Mouse (Mus musculus) heart, embryonic 16.5 days (tissue): ENCODE data around the gene Nelfe. TPM values are rescaled to one million over a fixed set of nuclear protein-coding genes. Genes with fewer than 3 reads are reported as not detected.
A peak's percentile ranks its signal among the peaks of the same experiment; 100 is the strongest.
"Not testable (repeated sequence)": the region's sequence is repeated elsewhere in the genome, so short reads cannot be mapped to it uniquely, and the experiment has no call there.

ENCODE experiments used
- ATAC-seq: fragments of 200-750 bp; cut with Nextera tagmentation; replicated peaks from 2 replicates; pipeline ENCODE4 v1.8.0; 2017; ENCODE audit warnings: moderate number of reproducible peaks; ENCODE audit not compliant: insufficient read depth, low FRiP score; ENCODE audit errors: extremely low read depth
- H3K27ac ChIP-seq: fragments of 300-500 bp; sonication (generic); 2 replicates; pipeline ENCODE4 v1.5.1; 2014; ENCODE audit warnings: mild to moderate bottlenecking, low read length, control low read depth, moderate library complexity
- H3K27me3 ChIP-seq: fragments of 300-500 bp; sonication (generic); 2 replicates; pipeline ENCODE4 v1.6.1; 2014; ENCODE audit warnings: low read length, mixed read lengths; ENCODE audit not compliant: control insufficient read depth, insufficient read depth
- H3K36me3 ChIP-seq: fragments of 300-500 bp; sonication (generic); 2 replicates; pipeline ENCODE4 v1.6.1; 2014; ENCODE audit not compliant: control insufficient read depth, insufficient read depth
- H3K4me1 ChIP-seq: fragments of 300-500 bp; sonication (generic); 2 replicates; pipeline ENCODE4 v1.6.1; 2014; ENCODE audit warnings: low read length, mixed read lengths; ENCODE audit not compliant: control insufficient read depth, insufficient read depth
- H3K4me2 ChIP-seq: fragments of 300-500 bp; sonication (generic); 2 replicates; pipeline ENCODE4 v1.6.1; 2014; ENCODE audit warnings: low read depth, mild to moderate bottlenecking, control low read depth, low read length
- H3K4me3 ChIP-seq: fragments of 300-500 bp; sonication (generic); 2 replicates; pipeline ENCODE4 v1.5.1; 2014; ENCODE audit warnings: mild to moderate bottlenecking, control low read depth, low read length
- H3K9ac ChIP-seq: fragments of 300-500 bp; sonication (generic); 2 replicates; pipeline ENCODE4 v1.6.1; 2014; ENCODE audit warnings: low read length, control low read depth
- H3K9me3 ChIP-seq: fragments of 300-500 bp; sonication (generic); replicated peaks from 2 replicates; pipeline ENCODE4 v1.6.1; 2016; ENCODE audit warnings: low read length; ENCODE audit not compliant: control insufficient read depth
- WGBS: fragments of 180-500 bp; shearing (Covaris S2); extraction: QIAGEN DNeasy Blood & Tissue Kit; methylation state at CpG from one replicate; pipeline ENCODE4 v1.1.7; 2014; 5-methylcytosine and 5-hydroxymethylcytosine counted together
- polyA plus RNA-seq: library from polyadenylated mRNA; unstranded; fragments of >200 nt; fragmentation: Nextera tagmentation; extraction: Ambion mirVana; gene quantifications from 2 replicates; pipeline ENCODE4 v1.2.1, GENCODE M21; 2015

Gene Nelfe
- polyA plus RNA-seq, 1 experiment from 2014 or later: 64.3 TPM

GRCm38 (mm10) chr17:34810411-34810810 is 39.8 kb upstream of the Nelfe start:
- not testable (repeated sequence) for H3K4me3 ChIP-seq, H3K9ac ChIP-seq, H3K4me2 ChIP-seq, H3K36me3 ChIP-seq, H3K27me3 ChIP-seq, H3K4me1 ChIP-seq, H3K27ac ChIP-seq, ATAC-seq, H3K9me3 ChIP-seq
- WGBS: 87% methylated on average over 5 of the region's 5 CpGs

GRCm38 (mm10) chr17:34810811-34811210 is 39.4 kb upstream of the Nelfe start:
- H3K4me2 ChIP-seq, ATAC-seq, H3K36me3 ChIP-seq, H3K27ac ChIP-seq, H3K4me3 ChIP-seq, H3K27me3 ChIP-seq, H3K9ac ChIP-seq, H3K4me1 ChIP-seq, H3K9me3 ChIP-seq: not testable (repeated sequence)
- WGBS: 77% methylated on average over 8 of the region's 8 CpGs

GRCm38 (mm10) chr17:34811275-34811674 is 38.9 kb upstream of the Nelfe start:
- 65% methylated on average over 15 of the region's 15 CpGs for WGBS
- Histone ChIP-seq H3K4me2 (no peak overlapping the region), H3K4me1 (no peaks in the 10 kb centered on the region), H3K27me3 (no peaks in the 10 kb centered on the region), H3K27ac (no peak overlapping the region), H3K9ac (no peak overlapping the region), H3K4me3 (no peak overlapping the region), H3K36me3 (no peaks in the 10 kb centered on the region), H3K9me3 (no peaks in the 10 kb centered on the region)
- no peak for ATAC-seq

- not testable (repeated sequence) for H3K27me3 ChIP-seq, H3K27ac ChIP-seq, ATAC-seq, H3K36me3 ChIP-seq, H3K4me3 ChIP-seq, H3K9me3 ChIP-seq, H3K4me2 ChIP-seq, H3K9ac ChIP-seq, H3K4me1 ChIP-seq
- 61% methylated on average over 11 of the region's 12 CpGs for WGBS
Measured at GRCm38 (mm10) chr17:34813747-34814146, 36.4 kb upstream of the Nelfe start.

- no peak overlapping the region for H3K27ac ChIP-seq
- no peak overlapping the region for H3K4me2 ChIP-seq
- no peaks in the 10 kb centered on the region for H3K27me3 ChIP-seq
- H3K9me3 ChIP-seq: no peaks in the 10 kb centered on the region
- no peaks in the 10 kb centered on the region for H3K4me1 ChIP-seq
- no peak overlapping the region for H3K4me3 ChIP-seq
- WGBS: 72% methylated on average over 7 of the region's 7 CpGs
- no peak overlapping the region for H3K9ac ChIP-seq
- no peaks in the 10 kb centered on the region for H3K36me3 ChIP-seq
- ATAC-seq: no peak
Measured at GRCm38 (mm10) chr17:34814818-34815370, 35.3 kb upstream of the Nelfe start.

- H3K36me3 ChIP-seq: peaks cover 39% of the 10 kb centered on the region
- H3K9ac ChIP-seq, H3K4me2 ChIP-seq, H3K27ac ChIP-seq, ATAC-seq, H3K4me3 ChIP-seq, H3K27me3 ChIP-seq, H3K4me1 ChIP-seq, H3K9me3 ChIP-seq: not testable (repeated sequence)
- WGBS: 89% methylated on average over 1 of the region's 1 CpGs
Measured at GRCm38 (mm10) chr17:34830776-34831175, 19.4 kb upstream of the Nelfe start.

- Histone ChIP-seq H3K4me1 (peaks cover 18% of the 10 kb centered on the region), H3K36me3 (peaks cover 24% of the 10 kb centered on the region), H3K27me3 (no peaks in the 10 kb centered on the region), H3K9me3 (no peaks in the 10 kb centered on the region), H3K4me2 (peak overlapping the region; percentile 98), H3K9ac (peak overlapping the region; percentile 75), H3K27ac (peak overlapping the region; percentile 59), H3K4me3 (peak overlapping the region; percentile 81)
- ATAC-seq: peak; percentile 60
- WGBS: 4% methylated on average over 48 of the region's 48 CpGs
Measured at GRCm38 (mm10) chr17:34836155-34836855, 13.9 kb upstream of the Nelfe start.

- Histone ChIP-seq H3K4me2 (peak within 1 kb of the TSS; percentile 98), H3K4me1 (peaks cover 18% of the 10 kb centered on the region), H3K36me3 (peaks cover 20% of the 10 kb centered on the region), H3K9me3 (no peaks in the 10 kb centered on the region), H3K9ac (peak within 1 kb of the TSS; percentile 75), H3K27me3 (no peaks in the 10 kb centered on the region), H3K4me3 (peak within 1 kb of the TSS; percentile 81), H3K27ac (peak within 1 kb of the TSS; percentile 59)
- ATAC-seq: peak; percentile 94
- under 1% methylated on average over 40 of the region's 40 CpGs for WGBS
Measured at GRCm38 (mm10) chr17:34836856-34837221, 13.4 kb upstream of the Nelfe start, which contains the start of the genes Stk19 and Dxo. Gene Stk19, minus strand, starts transcription at chr17:34836945. Gene Dxo, plus strand, starts transcription at chr17:34837019.

GRCm38 (mm10) chr17:34837464-34838324 is 12.5 kb upstream of the Nelfe start:
- peak overlapping the region; percentile 59 for H3K27ac ChIP-seq
- peak overlapping the region; percentile 75 for H3K9ac ChIP-seq
- peaks cover 18% of the 10 kb centered on the region for H3K4me1 ChIP-seq
- ATAC-seq: no peak
- peak overlapping the region; percentile 98 for H3K4me2 ChIP-seq
- no peaks in the 10 kb centered on the region for H3K27me3 ChIP-seq
- 35% methylated on average over 43 of the region's 43 CpGs for WGBS
- no peaks in the 10 kb centered on the region for H3K9me3 ChIP-seq
- H3K36me3 ChIP-seq: peaks cover 18% of the 10 kb centered on the region
- peak overlapping the region; percentile 81 for H3K4me3 ChIP-seq
